Mouse (Mus musculus) gastrocnemius, postnatal 4 days (tissue): ENCODE data around the gene Adamts15. TPM values are rescaled to one million over a fixed set of nuclear protein-coding genes. Genes with fewer than 3 reads are reported as not detected.

ENCODE experiments used
- DNase-seq, 2 experiments: peaks; one replicate each; pipeline ENCODE4 v3.0.0; 2021 to 2022; ENCODE audit warnings: low spot score in 2 of 2, mixed read lengths in 2 of 2
- total RNA-seq, 2 experiments: library from RNA; stranded (reverse); gene quantifications; 2 replicates each; pipeline ENCODE4 v1.2.3; 2021

Adamts15 gene
- total RNA-seq, 2 experiments from 2014 or later: 12.6 to 15.4 TPM

- no peak for DNase-seq
These were observed 36.0 kb downstream of the Adamts15 start for GRCm38 (mm10) chr9:30886276-30886675.

GRCm38 (mm10) chr9:30880553-30880952, 41.7 kb downstream of the Adamts15 start:
- DNase-seq: no peak

GRCm38 (mm10) chr9:30879947-30880273, 42.3 kb downstream of the Adamts15 start:
- DNase-seq: no peak

- DNase-seq: no peak
These were observed 42.9 kb downstream of the Adamts15 start for GRCm38 (mm10) chr9:30879248-30879946.

GRCm38 (mm10) chr9:30876552-30876951, 45.7 kb downstream of the Adamts15 start:
- DNase-seq: no peak

GRCm38 (mm10) chr9:30855837-30856236, 66.4 kb downstream of the Adamts15 start:
- no peak for DNase-seq

GRCm38 (mm10) chr9:30851841-30852240, 70.4 kb downstream of the Adamts15 start:
- no peak for DNase-seq

- DNase-seq: no peak
These were observed 72.3 kb downstream of the Adamts15 start for GRCm38 (mm10) chr9:30849951-30850350.

- no peak for DNase-seq
These were observed 72.8 kb downstream of the Adamts15 start for GRCm38 (mm10) chr9:30849444-30849843.

Other genes starting within 250 kb of the Adamts15 start
- gene Adamts8, start 20.1 kb upstream of the Adamts15 start, total RNA-seq: 10 to 100 TPM; 14.8 to 16.2 TPM
- 10 to 100 TPM; 34.6 to 42.5 TPM for gene Zbtb44, start 108.2 kb upstream of the Adamts15 start, total RNA-seq
- gene St14, start 209.4 kb upstream of the Adamts15 start, total RNA-seq: under 1 TPM; 0.54 to 0.73 TPM